Mouse (Mus musculus): ENCODE measurements around the gene Podxl.

The Podxl gene

GRCm38 (mm10) chr6:31563235-31564181 is at the start of gene Podxl:
Gene Podxl, minus strand, starts transcription at chr6:31563981.
- DNase-seq = peak; percentile 76

- DNase-seq = no peak
Observed at GRCm38 (mm10) chr6:31612560-31613270, 48.9 kb upstream of the Podxl start.

GRCm38 (mm10) chr6:31606429-31606828 is 42.6 kb upstream of the Podxl start:
- no peak for DNase-seq

- no peak for DNase-seq
Observed at GRCm38 (mm10) chr6:31604629-31605265, 41.0 kb upstream of the Podxl start.

- DNase-seq = no peak
Observed at GRCm38 (mm10) chr6:31602489-31602888, 38.7 kb upstream of the Podxl start.

GRCm38 (mm10) chr6:31601131-31601530 is 37.4 kb upstream of the Podxl start:
- DNase-seq = no peak

DNA sequence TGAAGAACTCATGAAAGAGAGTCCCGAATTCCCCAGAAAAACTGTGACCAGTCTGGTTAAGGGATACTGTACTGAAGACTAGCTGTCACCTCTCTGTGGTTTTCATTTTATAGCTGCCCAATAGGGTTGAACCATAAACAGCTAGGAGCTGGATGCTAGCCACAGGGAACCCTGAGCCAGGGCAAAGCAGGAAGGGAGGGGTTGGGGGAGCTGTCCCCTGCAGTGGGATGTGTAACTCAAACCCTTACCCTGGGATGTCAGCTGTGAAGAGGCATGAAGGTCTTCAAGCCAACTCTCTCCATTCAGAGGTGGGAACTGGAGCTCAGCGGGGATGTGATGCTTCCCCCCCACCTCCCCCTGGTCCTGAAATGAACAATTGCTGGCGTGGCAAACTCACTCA is 36.1 kb upstream of the Podxl start:
- DNase-seq = no peak

GRCm38 (mm10) chr6:31598349-31598911 is 34.6 kb upstream of the Podxl start:
- DNase-seq = no peak

- DNase-seq = no peak
Observed at GRCm38 (mm10) chr6:31597136-31597460, 33.3 kb upstream of the Podxl start.

DNA sequence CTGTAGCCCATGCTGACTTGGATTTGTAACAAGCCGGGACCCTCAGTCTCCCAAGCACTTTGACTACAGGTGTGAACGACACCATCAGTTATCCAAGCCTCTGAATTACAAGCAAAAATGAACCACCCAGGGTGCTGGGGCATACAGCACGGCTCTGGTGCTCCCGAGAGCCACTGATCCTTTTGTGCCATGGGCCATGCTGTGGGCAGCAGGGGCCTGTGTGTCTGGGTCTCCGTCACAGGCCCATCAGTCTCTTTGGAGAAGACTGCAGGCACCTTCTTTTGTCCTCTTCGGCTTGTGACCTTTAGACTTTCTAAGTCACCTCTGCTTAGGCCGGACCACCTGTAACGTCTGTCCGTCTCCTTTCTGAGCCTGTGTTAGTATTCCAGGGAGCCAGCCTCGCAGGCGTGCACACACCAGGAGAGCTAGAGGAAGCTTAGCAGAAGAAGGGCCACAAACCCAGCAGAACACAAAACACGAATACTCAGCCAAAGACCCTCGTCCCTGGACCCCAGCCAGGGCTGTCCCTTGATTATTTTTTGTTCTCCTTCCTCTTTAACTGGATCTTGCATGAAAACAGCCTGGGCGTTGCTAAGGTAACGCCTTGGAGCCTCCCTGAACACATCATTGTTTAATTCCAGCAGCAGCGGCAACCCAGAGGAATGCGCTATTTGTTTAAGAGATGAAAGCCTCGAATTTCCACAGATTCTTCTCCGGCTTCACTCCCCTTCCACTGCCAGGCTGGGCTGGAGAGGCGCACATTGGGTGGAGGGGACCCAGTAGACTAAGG is 32.8 kb upstream of the Podxl start:
- DNase-seq = no peak

- DNase-seq = no peak
Observed at GRCm38 (mm10) chr6:31592579-31593238, 28.9 kb upstream of the Podxl start.

- DNase-seq = no peak
Observed at GRCm38 (mm10) chr6:31592128-31592527, 28.3 kb upstream of the Podxl start.

GRCm38 (mm10) chr6:31591676-31592075 is 27.9 kb upstream of the Podxl start:
- no peak for DNase-seq

GRCm38 (mm10) chr6:31590754-31591153 is 27.0 kb upstream of the Podxl start:
- DNase-seq = no peak

DNA sequence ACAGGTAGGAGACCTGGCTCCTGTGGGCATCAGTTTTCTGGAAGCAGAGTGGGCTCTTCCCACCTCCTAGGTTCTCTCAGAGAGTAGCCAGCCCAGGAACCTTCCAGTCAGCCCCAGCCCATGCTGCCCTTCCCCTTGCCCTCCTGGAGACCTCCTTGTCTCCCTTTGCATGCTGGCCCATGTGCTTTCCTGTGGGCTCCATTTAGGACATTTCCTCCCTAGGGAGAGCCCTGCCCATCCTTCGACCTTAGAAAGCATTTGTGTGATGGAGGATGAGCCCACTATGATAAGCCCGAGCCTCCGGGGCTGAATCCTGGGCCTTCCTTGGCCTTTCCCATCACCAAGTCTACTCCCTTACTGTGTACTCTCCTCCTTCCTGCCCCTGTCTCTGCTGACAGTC is 25.5 kb upstream of the Podxl start:
- no peak for DNase-seq

DNA sequence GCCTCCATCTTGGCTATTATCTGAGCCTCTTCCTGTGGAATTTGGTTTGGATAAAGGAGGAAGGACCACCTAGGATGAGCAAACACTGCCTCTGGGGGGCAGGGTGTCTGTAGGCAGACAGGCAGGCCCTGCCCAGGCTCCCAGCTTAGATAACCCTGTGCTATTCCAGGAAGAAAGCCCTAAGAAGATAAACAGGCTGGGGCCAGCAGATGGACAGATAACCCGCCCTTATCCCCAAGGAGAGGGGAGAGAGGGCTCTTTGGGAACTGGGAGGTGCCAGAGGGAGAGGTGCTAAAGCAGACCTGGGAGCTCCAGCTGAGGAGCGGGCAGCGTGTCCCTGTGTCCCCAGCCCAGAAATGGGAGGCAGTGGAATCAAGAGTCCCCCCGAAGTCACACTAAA is 23.9 kb upstream of the Podxl start:
- DNase-seq = no peak

- DNase-seq = no peak
Observed at GRCm38 (mm10) chr6:31586127-31586526, 22.3 kb upstream of the Podxl start.

DNA sequence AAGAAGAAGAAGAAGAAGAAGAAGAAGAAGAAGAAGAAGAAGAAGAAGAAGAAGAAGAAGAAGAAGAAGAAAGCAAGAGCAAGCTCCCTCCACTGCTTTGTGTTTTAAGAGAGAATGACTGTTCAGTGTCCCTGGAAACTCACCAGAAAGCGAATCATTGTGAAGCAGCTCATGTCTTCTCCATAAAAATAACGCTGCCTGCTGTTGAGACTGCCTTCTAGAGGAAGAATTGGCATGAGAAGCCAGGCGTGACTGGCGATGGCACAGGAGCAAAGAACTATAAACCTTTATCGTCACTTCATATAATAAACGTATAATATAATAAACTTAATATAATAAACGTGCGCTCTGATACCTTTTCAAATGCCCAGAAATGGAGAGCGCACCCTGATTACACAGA is 12.4 kb upstream of the Podxl start:
- DNase-seq = no peak

DNA sequence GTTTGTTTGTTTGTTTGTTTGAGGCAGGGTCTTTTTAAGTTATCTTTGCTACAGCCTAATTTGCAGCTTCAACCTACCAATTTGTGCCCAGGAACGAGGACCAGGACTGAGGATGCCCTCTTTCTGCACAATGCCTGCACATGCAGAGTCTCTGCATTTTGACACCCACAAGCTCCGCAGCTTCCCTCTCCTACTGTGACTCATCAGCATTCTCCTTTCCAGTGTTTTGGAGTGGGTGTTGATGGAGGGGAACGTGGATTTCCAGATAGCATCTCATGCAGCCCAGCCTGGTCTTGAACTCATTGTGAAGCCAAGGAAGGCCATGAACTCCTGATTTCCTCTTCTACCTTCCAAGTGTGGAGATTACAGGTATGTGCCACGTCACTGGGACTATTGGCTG is 11.3 kb upstream of the Podxl start:
- DNase-seq = no peak

DNA sequence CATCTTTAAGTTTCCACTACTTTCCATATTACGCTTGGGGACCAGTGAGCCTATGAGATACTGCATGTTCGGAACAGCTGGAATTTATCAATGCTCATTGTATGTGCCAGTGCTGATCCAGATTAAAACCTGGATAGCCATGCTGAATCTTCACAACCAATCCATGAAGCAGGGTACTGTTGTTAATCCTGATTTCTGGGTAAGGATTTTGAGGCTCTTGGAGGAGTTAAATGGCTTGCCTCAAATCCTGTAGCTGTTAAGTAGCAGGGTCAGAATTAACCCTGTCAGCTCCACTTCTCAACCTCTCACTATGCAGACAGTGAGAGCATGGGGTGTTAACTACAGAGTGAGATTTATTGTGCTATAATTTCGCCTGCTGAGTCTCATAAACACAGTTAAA is 7.7 kb upstream of the Podxl start:
- no peak for DNase-seq

GRCm38 (mm10) chr6:31568070-31568595 is 4.4 kb upstream of the Podxl start:
- DNase-seq = no peak

- no peak for DNase-seq
Observed at GRCm38 (mm10) chr6:31567200-31567599, 3.4 kb upstream of the Podxl start.

All from thymus, postnatal 4 days (tissue).